Mouse (Mus musculus): Measurements from ENCODE around the gene Ralgps1. TPM values are rescaled to one million over a fixed set of nuclear protein-coding genes. Genes with fewer than 3 reads are reported as not detected.
"Not testable (repeated sequence)": the region's sequence is repeated elsewhere in the genome, so short reads cannot be mapped to it uniquely, and the experiment has no call there.

Ralgps1 gene
- polyA plus RNA-seq, 1 experiment from 2014 or later, result 1.1 TPM

- Histone ChIP-seq H3K27me3 (ENCODE audit: control insufficient read depth, insufficient read depth, low read depth, low read length) (no peaks in the 10 kb centered on the region), H3K9ac (ENCODE audit: low read depth, low read length) (no peak overlapping the region), H3K4me3 (ENCODE audit: low read depth, low read length) (no peak overlapping the region), H3K4me1 (ENCODE audit: control insufficient read depth, low read depth, low read length) (no peaks in the 10 kb centered on the region), H3K27ac (ENCODE audit: low read length) (no peak overlapping the region), H3K9me3 (replicated peaks; ENCODE audit: control insufficient read depth, low read length) (no peaks in the 10 kb centered on the region), H3K36me3 (ENCODE audit: control insufficient read depth, insufficient read depth) (no peaks in the 10 kb centered on the region), H3K4me2 (ENCODE audit: low read depth, low read length) (no peak overlapping the region)
- 53% methylated on average over 3 of the region's 3 CpGs for WGBS (ENCODE audit: insufficient replicate concordance)
- no peak for ATAC-seq (ENCODE audit: low read depth)
Observed at GRCm38 (mm10) chr2:33343413-33343812, 27.9 kb downstream of the Ralgps1 start.

- H3K27ac ChIP-seq (ENCODE audit: low read length), result no peak overlapping the region
- WGBS (ENCODE audit: insufficient replicate concordance), result 41% methylated on average over 4 of the region's 4 CpGs
Observed at GRCm38 (mm10) chr2:33342148-33342547, 29.1 kb downstream of the Ralgps1 start.

GRCm38 (mm10) chr2:33335789-33336188 is 35.5 kb downstream of the Ralgps1 start:
- no peak overlapping the region for H3K9ac ChIP-seq (ENCODE audit: low read depth, low read length)
- no peak overlapping the region for H3K27ac ChIP-seq (ENCODE audit: low read length)
- no peaks in the 10 kb centered on the region for H3K36me3 ChIP-seq (ENCODE audit: control insufficient read depth, insufficient read depth)
- no peaks in the 10 kb centered on the region for H3K4me1 ChIP-seq (ENCODE audit: control insufficient read depth, low read depth, low read length)
- no peak overlapping the region for H3K4me2 ChIP-seq (ENCODE audit: low read depth, low read length)
- H3K4me3 ChIP-seq (ENCODE audit: low read depth, low read length), result no peak overlapping the region
- H3K27me3 ChIP-seq (ENCODE audit: control insufficient read depth, insufficient read depth, low read depth, low read length), result no peaks in the 10 kb centered on the region
- H3K9me3 ChIP-seq (replicated peaks; ENCODE audit: control insufficient read depth, low read length), result no peaks in the 10 kb centered on the region
- no peak for ATAC-seq (ENCODE audit: low read depth)

More at GRCm38 (mm10) chr2:33342148-33342547, 29.1 kb downstream of the Ralgps1 start:
- H3K9me3 ChIP-seq (replicated peaks; ENCODE audit: control insufficient read depth, low read length), result no peaks in the 10 kb centered on the region
- H3K4me2 ChIP-seq (ENCODE audit: low read depth, low read length), result no peak overlapping the region
- H3K27me3 ChIP-seq (ENCODE audit: control insufficient read depth, insufficient read depth, low read depth, low read length), result no peaks in the 10 kb centered on the region
- no peak for ATAC-seq (ENCODE audit: low read depth)
- H3K36me3 ChIP-seq (ENCODE audit: control insufficient read depth, insufficient read depth), result no peaks in the 10 kb centered on the region
- no peaks in the 10 kb centered on the region for H3K4me1 ChIP-seq (ENCODE audit: control insufficient read depth, low read depth, low read length)
- no peak overlapping the region for H3K9ac ChIP-seq (ENCODE audit: low read depth, low read length)
- H3K4me3 ChIP-seq (ENCODE audit: low read depth, low read length), result no peak overlapping the region

GRCm38 (mm10) chr2:33329622-33330021 is 41.7 kb downstream of the Ralgps1 start:
- WGBS (ENCODE audit: insufficient replicate concordance), result 40% methylated on average over 2 of the region's 3 CpGs
- no peaks in the 10 kb centered on the region for H3K27me3 ChIP-seq (ENCODE audit: control insufficient read depth, insufficient read depth, low read depth, low read length)
- no peak for ATAC-seq (ENCODE audit: low read depth)
- no peak overlapping the region for H3K27ac ChIP-seq (ENCODE audit: low read length)
- no peaks in the 10 kb centered on the region for H3K9me3 ChIP-seq (replicated peaks; ENCODE audit: control insufficient read depth, low read length)
- H3K4me1 ChIP-seq (ENCODE audit: control insufficient read depth, low read depth, low read length), result no peaks in the 10 kb centered on the region
- no peak overlapping the region for H3K9ac ChIP-seq (ENCODE audit: low read depth, low read length)
- H3K4me3 ChIP-seq (ENCODE audit: low read depth, low read length), result no peak overlapping the region
- H3K4me2 ChIP-seq (ENCODE audit: low read depth, low read length), result no peak overlapping the region
- H3K36me3 ChIP-seq (ENCODE audit: control insufficient read depth, insufficient read depth), result no peaks in the 10 kb centered on the region

- WGBS (ENCODE audit: insufficient replicate concordance), result 45% methylated on average over 1 of the region's 1 CpGs
- Histone ChIP-seq H3K4me3 (ENCODE audit: low read depth, low read length) (no peak overlapping the region), H3K36me3 (ENCODE audit: control insufficient read depth, insufficient read depth) (no peaks in the 10 kb centered on the region), H3K9ac (ENCODE audit: low read depth, low read length) (no peak overlapping the region), H3K4me1 (ENCODE audit: control insufficient read depth, low read depth, low read length) (no peaks in the 10 kb centered on the region), H3K4me2 (ENCODE audit: low read depth, low read length) (no peak overlapping the region), H3K27ac (ENCODE audit: low read length) (no peak overlapping the region), H3K27me3 (ENCODE audit: control insufficient read depth, insufficient read depth, low read depth, low read length) (no peaks in the 10 kb centered on the region), H3K9me3 (replicated peaks; ENCODE audit: control insufficient read depth, low read length) (no peaks in the 10 kb centered on the region)
- ATAC-seq (ENCODE audit: low read depth), result 0 out of 2 replicates have a peak, but pooled peaks have one; percentile 37
Observed at GRCm38 (mm10) chr2:33328941-33329340, 42.3 kb downstream of the Ralgps1 start.

GRCm38 (mm10) chr2:33325359-33325758 is 45.9 kb downstream of the Ralgps1 start:
- no peak overlapping the region for H3K27ac ChIP-seq (ENCODE audit: low read length)
- H3K27me3 ChIP-seq (ENCODE audit: control insufficient read depth, insufficient read depth, low read depth, low read length), result no peaks in the 10 kb centered on the region
- 36% methylated on average over 3 of the region's 3 CpGs for WGBS (ENCODE audit: insufficient replicate concordance)
- no peaks in the 10 kb centered on the region for H3K4me1 ChIP-seq (ENCODE audit: control insufficient read depth, low read depth, low read length)
- H3K36me3 ChIP-seq (ENCODE audit: control insufficient read depth, insufficient read depth), result no peaks in the 10 kb centered on the region
- no peak for ATAC-seq (ENCODE audit: low read depth)
- no peak overlapping the region for H3K4me3 ChIP-seq (ENCODE audit: low read depth, low read length)
- H3K4me2 ChIP-seq (ENCODE audit: low read depth, low read length), result no peak overlapping the region
- no peaks in the 10 kb centered on the region for H3K9me3 ChIP-seq (replicated peaks; ENCODE audit: control insufficient read depth, low read length)
- no peak overlapping the region for H3K9ac ChIP-seq (ENCODE audit: low read depth, low read length)

GRCm38 (mm10) chr2:33323799-33324595 is 47.3 kb downstream of the Ralgps1 start:
- Histone ChIP-seq H3K9ac (ENCODE audit: low read depth, low read length) (no peak overlapping the region), H3K4me3 (ENCODE audit: low read depth, low read length) (no peak overlapping the region), H3K4me2 (ENCODE audit: low read depth, low read length) (no peak overlapping the region), H3K9me3 (replicated peaks; ENCODE audit: control insufficient read depth, low read length) (no peaks in the 10 kb centered on the region), H3K36me3 (ENCODE audit: control insufficient read depth, insufficient read depth) (no peaks in the 10 kb centered on the region), H3K27me3 (ENCODE audit: control insufficient read depth, insufficient read depth, low read depth, low read length) (no peaks in the 10 kb centered on the region), H3K27ac (ENCODE audit: low read length) (no peak overlapping the region), H3K4me1 (ENCODE audit: control insufficient read depth, low read depth, low read length) (no peaks in the 10 kb centered on the region)
- WGBS (ENCODE audit: insufficient replicate concordance), result 58% methylated on average over 8 of the region's 8 CpGs
- ATAC-seq (ENCODE audit: low read depth), result no peak

GRCm38 (mm10) chr2:33323043-33323625 is 48.2 kb downstream of the Ralgps1 start:
- H3K36me3 ChIP-seq (ENCODE audit: control insufficient read depth, insufficient read depth); H3K4me3 ChIP-seq (ENCODE audit: low read depth, low read length); H3K27ac ChIP-seq (ENCODE audit: low read length); H3K4me1 ChIP-seq (ENCODE audit: control insufficient read depth, low read depth, low read length); H3K9me3 ChIP-seq (replicated peaks; ENCODE audit: control insufficient read depth, low read length); H3K4me2 ChIP-seq (ENCODE audit: low read depth, low read length); H3K27me3 ChIP-seq (ENCODE audit: control insufficient read depth, insufficient read depth, low read depth, low read length); ATAC-seq (ENCODE audit: low read depth); H3K9ac ChIP-seq (ENCODE audit: low read depth, low read length): not testable (repeated sequence)
- 77% methylated on average over 9 of the region's 9 CpGs for WGBS (ENCODE audit: insufficient replicate concordance)

- 65% methylated on average over 2 of the region's 2 CpGs for WGBS (ENCODE audit: insufficient replicate concordance)
- no peak overlapping the region for H3K4me3 ChIP-seq (ENCODE audit: low read depth, low read length)
- H3K4me2 ChIP-seq (ENCODE audit: low read depth, low read length), result no peak overlapping the region
- H3K9me3 ChIP-seq (replicated peaks; ENCODE audit: control insufficient read depth, low read length), result no peaks in the 10 kb centered on the region
- no peaks in the 10 kb centered on the region for H3K4me1 ChIP-seq (ENCODE audit: control insufficient read depth, low read depth, low read length)
- no peaks in the 10 kb centered on the region for H3K27me3 ChIP-seq (ENCODE audit: control insufficient read depth, insufficient read depth, low read depth, low read length)
- no peak for ATAC-seq (ENCODE audit: low read depth)
- no peak overlapping the region for H3K27ac ChIP-seq (ENCODE audit: low read length)
- H3K36me3 ChIP-seq (ENCODE audit: control insufficient read depth, insufficient read depth), result no peaks in the 10 kb centered on the region
- no peak overlapping the region for H3K9ac ChIP-seq (ENCODE audit: low read depth, low read length)
Observed at GRCm38 (mm10) chr2:33321641-33322040, 49.6 kb downstream of the Ralgps1 start.

Measured in liver, embryonic 16.5 days (tissue).